Mouse (Mus musculus) cerebellum, adult 18-20 months (tissue): Measurements from ENCODE around the gene Pnn.
"Not testable (repeated sequence)": the region's sequence is repeated elsewhere in the genome, so short reads cannot be mapped to it uniquely, and the experiment has no call there.

Source experiments
- DNase-seq, 2 experiments: peaks; one replicate each; pipeline ENCODE4 v3.0.0; 2021

The Pnn gene

DNA sequence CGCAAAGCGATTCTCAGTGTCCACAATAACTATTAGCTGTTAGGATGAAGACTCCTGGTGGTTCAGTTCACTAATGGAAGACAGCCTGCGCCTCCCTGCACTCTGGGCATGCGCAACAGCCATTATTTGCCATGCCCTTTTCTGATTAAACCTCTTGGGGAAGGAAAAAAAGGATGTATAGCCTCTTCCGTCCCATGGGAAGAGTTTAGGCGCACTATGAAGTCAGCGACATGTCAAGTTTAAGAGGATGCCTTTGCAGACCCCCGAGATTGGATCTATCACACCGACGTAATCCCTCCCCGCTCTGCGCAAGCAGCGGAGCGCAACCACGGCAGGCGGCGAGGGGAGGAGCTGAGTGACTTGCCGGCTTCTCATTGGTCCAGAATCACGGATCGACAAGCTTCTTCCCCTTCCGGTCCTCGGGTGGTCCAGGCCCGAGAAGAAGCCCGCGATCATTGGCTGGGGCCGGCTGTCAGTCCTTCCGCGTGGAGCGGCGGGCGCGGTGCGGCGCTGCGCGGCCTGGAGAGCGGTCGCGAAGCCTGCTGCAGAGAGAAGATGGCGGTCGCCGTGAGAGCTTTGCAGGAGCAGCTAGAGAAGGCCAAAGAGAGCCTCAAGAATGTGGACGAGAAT lies at the start of gene Pnn:
Pnn (plus strand) TSS at position 437 of the 630 bp plus-strand sequence.
- peak; percentile 96 to 99 for DNase-seq

GRCm38 (mm10) chr12:59017970-59018369 lies 48.7 kb upstream of the Pnn start:
- no peak for DNase-seq

GRCm38 (mm10) chr12:59019891-59020290 lies 46.8 kb upstream of the Pnn start:
- no peak for DNase-seq

- no peak for DNase-seq
Observed at GRCm38 (mm10) chr12:59021306-59021705, 45.4 kb upstream of the Pnn start.

DNA sequence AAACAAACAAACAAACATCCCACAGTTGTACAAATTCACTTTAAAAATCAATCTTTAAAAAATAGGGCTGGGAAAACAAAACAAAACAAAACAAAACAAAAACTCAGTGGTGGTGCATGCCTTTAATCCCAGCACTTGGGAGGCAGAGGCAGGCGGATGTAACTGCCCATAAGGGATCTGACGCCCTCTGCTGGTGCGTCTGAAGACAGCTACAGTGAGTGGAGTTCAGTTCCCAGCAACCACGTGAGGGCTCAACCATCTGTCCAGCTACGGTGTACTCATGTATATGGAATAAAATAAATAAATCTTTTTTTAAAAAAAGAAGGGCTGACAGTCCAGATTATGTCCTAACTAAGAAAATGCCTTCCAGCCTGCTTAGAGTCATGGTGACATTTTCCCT lies 34.6 kb upstream of the Pnn start:
- no peak for DNase-seq

DNA sequence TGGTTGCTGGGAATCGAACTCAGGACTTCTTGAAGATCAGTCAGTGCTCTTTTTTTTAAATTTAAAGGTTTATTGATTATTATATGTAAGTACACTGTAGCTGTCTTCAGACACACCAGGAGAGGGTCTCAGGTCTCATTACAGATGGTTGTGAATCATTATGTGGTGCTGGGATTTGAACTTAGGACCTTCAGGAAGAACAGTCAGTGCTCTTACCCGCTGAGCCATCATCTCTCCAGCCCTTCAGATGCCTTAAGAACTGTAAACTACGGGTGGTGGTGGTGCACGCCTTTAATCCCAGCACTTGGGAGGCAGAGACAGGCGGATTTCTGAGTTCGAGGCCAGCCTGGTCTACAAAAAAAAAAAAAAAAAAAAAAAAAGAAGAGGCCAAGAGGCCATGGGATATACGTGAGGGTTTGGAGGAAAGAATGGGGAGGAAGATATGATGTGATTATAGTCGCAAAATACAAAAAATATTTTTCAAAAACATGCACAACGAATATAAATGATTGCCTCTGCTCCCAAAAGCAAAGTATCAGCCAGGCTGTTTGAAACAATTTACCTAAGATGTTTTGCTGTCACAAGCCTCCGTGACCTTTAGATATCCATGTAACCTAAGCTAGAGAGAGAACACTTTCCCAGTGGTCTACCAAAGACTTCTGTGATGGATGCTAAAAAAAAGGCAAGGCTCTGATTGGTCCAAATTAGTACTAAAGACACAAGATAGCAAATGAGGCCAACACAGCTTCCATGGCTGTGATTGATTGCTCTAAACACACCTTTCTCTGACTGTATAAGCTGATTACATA lies 27.3 kb upstream of the Pnn start:
- no peak for DNase-seq

GRCm38 (mm10) chr12:59039971-59040844 lies 26.5 kb upstream of the Pnn start:
- DNase-seq, result no peak

DNA sequence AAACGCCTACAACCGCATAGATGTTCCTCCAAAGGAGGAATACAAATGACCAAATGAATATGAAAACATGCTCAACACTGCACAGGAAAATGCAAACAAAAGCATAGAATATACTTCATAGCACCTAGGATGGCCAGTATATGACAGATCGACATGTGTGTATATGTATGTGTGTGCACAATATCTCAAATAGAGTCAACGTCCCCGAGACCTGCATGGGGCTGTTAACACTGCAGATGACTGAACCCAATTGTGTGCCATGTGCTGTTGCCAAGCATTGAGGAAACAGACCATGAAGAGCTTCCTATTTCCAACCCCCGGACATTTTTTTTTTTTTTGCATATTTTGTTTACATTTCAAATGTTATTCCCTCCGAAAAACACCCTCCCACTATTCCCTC lies 25.8 kb upstream of the Pnn start:
- DNase-seq, result no peak

GRCm38 (mm10) chr12:59052470-59052869 lies 14.2 kb upstream of the Pnn start:
- DNase-seq, result no peak

DNA sequence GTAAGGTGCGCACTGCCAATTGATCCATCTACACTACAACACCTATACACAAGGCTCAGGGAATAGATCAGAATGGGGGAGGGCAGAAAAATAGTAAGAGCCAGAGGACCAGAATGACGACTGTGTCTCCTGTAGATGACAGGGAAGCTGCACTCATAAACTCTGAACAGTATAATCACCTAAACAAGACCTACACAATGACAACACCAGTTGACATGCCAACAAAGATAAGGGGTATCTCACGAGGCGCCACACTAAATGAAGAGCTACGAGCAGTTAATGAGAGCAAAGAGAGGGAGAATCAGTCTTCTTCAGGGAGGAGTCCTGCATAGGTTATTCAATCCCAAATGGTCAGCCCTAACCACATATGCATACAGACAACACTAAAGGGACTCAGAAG lies 13.5 kb upstream of the Pnn start:
- DNase-seq, result no peak

- no peak for DNase-seq
Observed at GRCm38 (mm10) chr12:59053976-59054375, 12.7 kb upstream of the Pnn start.

GRCm38 (mm10) chr12:59055196-59055850 lies 11.4 kb upstream of the Pnn start:
- DNase-seq, result no peak

- no peak for DNase-seq
Observed at GRCm38 (mm10) chr12:59056222-59056621, 10.5 kb upstream of the Pnn start.

GRCm38 (mm10) chr12:59058242-59058641 lies 8.4 kb upstream of the Pnn start:
- DNase-seq, result not testable (repeated sequence)

DNA sequence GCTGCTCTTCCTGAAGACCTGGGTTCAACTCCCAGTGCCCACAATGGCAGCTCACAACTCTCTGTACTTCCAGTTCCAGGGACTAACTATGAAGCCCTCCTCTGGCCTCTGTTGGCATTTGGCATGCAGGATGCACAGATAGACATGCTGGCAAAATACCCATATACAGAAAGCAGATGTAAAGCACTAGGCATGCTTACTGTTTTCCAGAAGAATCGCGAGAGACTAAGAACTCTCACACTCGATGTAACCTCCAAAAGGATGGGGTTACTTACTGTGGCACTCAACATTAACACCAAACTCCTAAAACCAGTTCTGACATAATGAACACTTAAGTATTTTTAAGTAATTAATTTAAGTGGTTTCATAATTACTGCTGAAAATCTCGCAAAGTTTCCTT lies 6.4 kb upstream of the Pnn start:
- no peak for DNase-seq

DNA sequence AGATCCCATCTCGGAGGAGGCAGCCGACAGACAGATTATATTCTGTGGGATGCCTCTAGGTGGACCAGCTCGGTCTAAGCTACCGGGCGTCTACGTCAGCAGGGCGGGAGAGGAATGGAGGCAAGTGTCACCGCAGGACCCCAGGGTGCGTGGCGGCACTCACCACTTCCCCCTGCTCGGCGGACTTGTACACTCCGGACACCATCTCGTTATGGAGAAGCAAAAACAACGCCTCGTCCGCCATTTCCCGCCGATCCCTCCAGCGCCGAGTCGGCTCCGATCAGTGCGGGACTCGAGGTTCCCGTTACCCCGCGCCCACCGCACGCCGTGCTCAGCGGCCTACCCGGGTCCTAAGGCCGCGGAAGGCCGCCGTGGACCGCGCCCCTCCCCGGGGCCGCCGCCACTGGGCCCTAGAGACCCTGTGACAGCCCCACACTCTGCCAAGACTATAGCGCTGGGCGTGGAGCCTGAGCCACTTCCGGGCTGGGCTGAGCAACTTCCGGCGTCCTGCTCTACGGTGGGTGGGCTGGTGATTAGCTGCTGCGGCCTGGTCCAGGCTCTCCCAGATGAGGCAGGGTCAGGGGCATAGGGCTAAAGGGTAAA lies 5.6 kb upstream of the Pnn start, which contains the start of gene Trappc6b:
Trappc6b (minus strand) TSS at position 480 of the 603 bp plus-strand sequence.
- DNase-seq, result peak; percentile 77 to 80

DNA sequence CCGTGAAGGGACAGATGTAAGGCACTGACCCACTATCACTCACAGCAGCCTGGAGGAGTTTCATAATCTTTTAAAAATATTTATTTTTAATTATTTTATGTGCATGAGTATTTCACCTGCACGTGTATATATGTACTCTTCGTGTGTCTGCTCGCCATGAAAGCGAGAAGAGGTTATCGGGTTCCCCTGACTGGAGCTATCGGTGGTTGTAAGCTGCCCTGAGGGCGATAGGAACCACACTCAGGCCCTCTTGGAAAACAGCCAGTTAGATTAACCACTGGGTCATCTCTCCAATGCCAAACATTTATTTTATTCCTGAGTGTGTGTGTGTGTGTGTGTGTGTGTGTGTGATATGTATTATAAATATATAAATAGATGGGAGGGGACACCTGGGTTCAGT lies 1.8 kb upstream of the Pnn start:
- no peak for DNase-seq

DNA sequence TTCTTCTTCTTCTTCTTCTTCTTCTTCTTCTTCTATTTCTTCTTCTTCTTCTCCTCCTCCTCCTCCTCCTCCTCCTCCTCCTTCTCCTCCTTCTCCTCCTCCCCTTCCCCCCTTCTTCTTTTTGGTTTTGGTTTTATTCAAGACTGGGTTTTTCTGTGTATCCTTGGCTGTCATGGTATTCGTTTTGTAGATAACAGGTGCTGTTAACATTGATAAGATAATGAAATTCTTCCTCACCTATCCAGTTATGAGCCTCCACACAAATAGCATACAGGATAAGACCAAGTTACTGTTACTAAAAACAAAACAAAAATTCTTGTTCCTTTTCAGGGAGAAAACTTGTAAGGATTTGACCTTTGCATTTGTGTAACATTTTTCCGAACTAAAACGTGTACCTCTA lies 908 bp upstream of the Pnn start:
- no peak for DNase-seq

GRCm38 (mm10) chr12:59067095-59067494 lies 411 bp downstream of the Pnn start:
- DNase-seq, result no peak

DNA sequence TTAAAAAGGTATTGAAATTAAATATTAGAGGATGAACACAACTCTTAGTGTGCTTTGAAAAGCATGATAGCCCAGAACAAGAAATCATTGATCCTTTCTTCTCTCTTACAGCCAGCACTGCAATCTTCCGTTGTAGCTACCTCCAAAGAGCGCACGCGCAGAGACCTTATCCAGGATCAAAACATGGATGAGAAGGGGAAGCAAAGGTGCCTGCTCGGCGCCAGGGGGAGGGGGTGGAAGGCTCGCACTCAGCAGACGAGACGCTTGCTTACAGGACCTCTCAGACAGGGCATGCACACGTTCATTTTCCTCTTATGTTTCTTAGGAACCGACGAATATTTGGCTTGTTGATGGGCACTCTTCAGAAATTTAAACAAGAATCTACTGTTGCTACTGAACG lies 2.1 kb downstream of the Pnn start:
- no peak for DNase-seq

DNA sequence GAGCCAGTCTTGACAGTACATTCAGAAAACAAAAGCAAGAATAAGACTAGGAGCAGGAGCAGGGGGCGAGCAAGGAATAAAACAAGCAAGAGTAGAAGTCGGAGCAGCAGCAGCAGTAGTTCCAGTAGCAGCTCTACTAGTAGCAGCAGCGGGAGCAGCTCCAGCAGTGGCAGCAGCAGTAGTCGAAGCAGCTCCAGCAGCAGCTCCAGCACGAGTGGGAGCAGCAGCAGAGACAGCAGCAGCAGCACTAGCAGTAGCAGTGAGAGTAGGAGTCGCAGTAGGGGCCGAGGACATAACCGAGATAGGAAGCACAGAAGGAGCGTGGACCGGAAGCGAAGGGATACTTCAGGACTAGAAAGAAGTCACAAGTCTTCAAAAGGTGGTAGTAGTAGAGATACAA lies 5.6 kb downstream of the Pnn start:
- no peak for DNase-seq

DNA sequence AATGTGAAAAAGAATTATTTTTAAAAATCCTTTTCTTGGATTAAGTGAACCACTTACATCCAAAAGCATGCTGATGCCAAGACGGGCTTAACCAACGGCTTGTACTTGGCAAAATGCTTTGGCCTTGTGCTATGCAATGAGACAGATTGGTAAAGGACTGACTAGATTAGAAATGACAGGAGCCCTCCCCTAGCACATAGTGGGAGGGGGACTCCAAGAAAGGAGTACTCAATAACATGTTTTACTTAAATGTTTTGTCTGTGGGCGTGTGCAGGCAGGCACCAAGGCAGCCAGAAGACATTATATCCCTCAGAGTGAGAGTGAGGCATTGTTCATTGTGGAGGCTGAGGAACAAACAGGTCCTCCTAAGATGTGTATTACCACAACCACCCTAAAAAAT lies 7.4 kb downstream of the Pnn start:
- no peak for DNase-seq

- no peak for DNase-seq
Observed at GRCm38 (mm10) chr12:59076996-59077395, 10.3 kb downstream of the Pnn start.
